Mouse (Mus musculus) limb, embryonic 11.5 days (tissue): Measurements from ENCODE around the gene Tmem95. TPM values are rescaled to one million over a fixed set of nuclear protein-coding genes. Genes with fewer than 3 reads are reported as not detected.
A peak's percentile ranks its signal among the peaks of the same experiment; 100 is the strongest.

ENCODE experiments used
- ATAC-seq: fragments of 200-750 bp; cut with Nextera tagmentation; 2 replicates; pipeline ENCODE4 v1.8.0; 2017; ENCODE audit warnings: low read depth; ENCODE audit not compliant: insufficient number of reproducible peaks, low FRiP score, low TSS enrichment
- DNase-seq: peaks from one replicate; pipeline ENCODE4 v3.0.0-alpha.2; 2015; ENCODE audit warnings: low spot score
- H3K27ac ChIP-seq: fragments of 300-500 bp; sonication (generic); replicated peaks from 2 replicates; pipeline ENCODE4 v1.5.1; 2014; ENCODE audit warnings: low read depth, mild to moderate bottlenecking, low read length
- H3K27me3 ChIP-seq: fragments of 300-500 bp; sonication (generic); 2 replicates; pipeline ENCODE4 v1.6.1; 2014; ENCODE audit warnings: mild to moderate bottlenecking, low read length, mixed read lengths; ENCODE audit not compliant: control insufficient read depth, insufficient read depth
- H3K36me3 ChIP-seq: fragments of 300-500 bp; sonication (generic); 2 replicates; pipeline ENCODE4 v1.6.1; 2014; ENCODE audit warnings: mild to moderate bottlenecking, low read length, moderate library complexity, mixed read lengths; ENCODE audit not compliant: control insufficient read depth, insufficient read depth
- H3K4me1 ChIP-seq: fragments of 300-500 bp; sonication (generic); 2 replicates; pipeline ENCODE4 v1.6.1; 2014; ENCODE audit warnings: low read length, mixed read lengths; ENCODE audit not compliant: control insufficient read depth, insufficient read depth
- H3K4me2 ChIP-seq: fragments of 300-500 bp; sonication (generic); 2 replicates; pipeline ENCODE4 v1.6.1; 2014; ENCODE audit warnings: low read depth, mild to moderate bottlenecking, moderate library complexity; ENCODE audit not compliant: severe bottlenecking
- H3K4me3 ChIP-seq: fragments of 300-500 bp; sonication (generic); 2 replicates; pipeline ENCODE4 v1.5.1; 2014; ENCODE audit warnings: low read depth, low read length
- H3K9ac ChIP-seq: fragments of 300-500 bp; sonication (generic); 2 replicates; pipeline ENCODE4 v1.6.1; 2014; ENCODE audit warnings: mild to moderate bottlenecking, low read length
- H3K9me3 ChIP-seq: fragments of 300-500 bp; sonication (generic); 2 replicates; pipeline ENCODE4 v1.6.1; 2016; ENCODE audit warnings: low read length; ENCODE audit not compliant: control insufficient read depth
- WGBS: fragments of 180-500 bp; shearing (Covaris S2); extraction: QIAGEN DNeasy Blood & Tissue Kit; methylation state at CpG from one replicate; pipeline ENCODE4 v1.1.7; 2014; 5-methylcytosine and 5-hydroxymethylcytosine counted together
- polyA plus RNA-seq: library from polyadenylated mRNA; unstranded; fragments of >200 nt; fragmentation: Nextera tagmentation; extraction: Ambion mirVana; gene quantifications from 2 replicates; pipeline ENCODE4 v1.2.1, GENCODE M21; 2014

The Tmem95 gene
- polyA plus RNA-seq, 1 experiment from 2014 or later = not detected

DNA sequence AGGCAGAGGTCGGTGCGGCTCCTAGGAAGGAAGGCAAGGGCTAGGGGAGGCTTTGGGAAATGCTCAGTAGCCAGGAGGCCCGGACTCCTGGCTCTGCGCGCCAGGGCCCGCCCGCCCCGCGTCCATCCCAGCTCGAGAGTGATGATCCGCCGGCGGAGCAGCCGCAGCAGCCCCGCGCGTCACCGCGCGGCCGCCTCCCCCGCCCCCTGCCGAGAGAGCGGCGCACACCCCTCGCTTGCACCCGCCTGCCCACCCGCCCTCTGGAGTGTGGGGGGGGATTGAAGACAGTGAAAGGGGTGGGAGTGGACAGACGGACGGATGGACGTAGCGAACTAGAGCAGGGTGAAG is 40.2 kb downstream of the Tmem95 start, which contains the start of gene Nlgn2:
Gene Nlgn2, minus strand, starts transcription at position 181 of the 348 bp plus-strand sequence.
- under 1% methylated on average over 32 of the region's 32 CpGs for WGBS
- H3K4me1 ChIP-seq = peaks cover 24% of the 10 kb centered on the region
- H3K36me3 ChIP-seq = no peaks in the 10 kb centered on the region
- no peak for ATAC-seq
- peak within 1 kb of the TSS; percentile 70 for H3K9ac ChIP-seq
- peaks cover 18% of the 10 kb centered on the region for H3K27me3 ChIP-seq
- peak within 1 kb of the TSS; percentile 81 for H3K27ac ChIP-seq
- peak within 1 kb of the TSS; percentile 62 for H3K4me3 ChIP-seq
- no peaks in the 10 kb centered on the region for H3K9me3 ChIP-seq
- peak within 1 kb of the TSS; percentile 85 for H3K4me2 ChIP-seq
- no peak for DNase-seq

GRCm38 (mm10) chr11:69836703-69837576 is 40.9 kb downstream of the Tmem95 start:
- peaks cover 18% of the 10 kb centered on the region for H3K27me3 ChIP-seq

GRCm38 (mm10) chr11:69835966-69836335 is 41.9 kb downstream of the Tmem95 start:
- Histone ChIP-seq H3K4me2 (peak overlapping the region; percentile 85), H3K4me1 (peaks cover 24% of the 10 kb centered on the region), H3K4me3 (peak overlapping the region; percentile 62), H3K36me3 (no peaks in the 10 kb centered on the region), H3K9ac (no peak overlapping the region), H3K27me3 (peaks cover 18% of the 10 kb centered on the region), H3K27ac (0 out of 2 replicates have a peak overlapping the region, but pooled peaks have one; percentile 31), H3K9me3 (no peaks in the 10 kb centered on the region)
- WGBS = 5% methylated on average over 4 of the region's 4 CpGs
- no peak for ATAC-seq
- DNase-seq = no peak

More at GRCm38 (mm10) chr11:69836703-69837576, 40.9 kb downstream of the Tmem95 start:
- no peaks in the 10 kb centered on the region for H3K36me3 ChIP-seq
- peak overlapping the region; percentile 62 for H3K4me3 ChIP-seq
- WGBS = 0% methylated on average over 48 of the region's 52 CpGs
- H3K9ac ChIP-seq = peak overlapping the region; percentile 70
- H3K9me3 ChIP-seq = no peaks in the 10 kb centered on the region
- DNase-seq (peak; percentile 62), ATAC-seq (no peak)
- peak overlapping the region; percentile 85 for H3K4me2 ChIP-seq
- H3K27ac ChIP-seq = peak overlapping the region; percentile 23
- H3K4me1 ChIP-seq = peaks cover 24% of the 10 kb centered on the region

- H3K36me3 ChIP-seq = no peaks in the 10 kb centered on the region
- peak; percentile 54 for DNase-seq
- 4% methylated on average over 9 of the region's 9 CpGs for WGBS
- peak overlapping the region; percentile 85 for H3K4me2 ChIP-seq
- no peaks in the 10 kb centered on the region for H3K9me3 ChIP-seq
- ATAC-seq = no peak
- H3K9ac ChIP-seq = no peak overlapping the region
- H3K4me1 ChIP-seq = peaks cover 24% of the 10 kb centered on the region
- H3K27ac ChIP-seq = no peak overlapping the region
- peaks cover 18% of the 10 kb centered on the region for H3K27me3 ChIP-seq
- H3K4me3 ChIP-seq = peak overlapping the region; percentile 62
Observed at GRCm38 (mm10) chr11:69835326-69835965, 42.4 kb downstream of the Tmem95 start.

DNA sequence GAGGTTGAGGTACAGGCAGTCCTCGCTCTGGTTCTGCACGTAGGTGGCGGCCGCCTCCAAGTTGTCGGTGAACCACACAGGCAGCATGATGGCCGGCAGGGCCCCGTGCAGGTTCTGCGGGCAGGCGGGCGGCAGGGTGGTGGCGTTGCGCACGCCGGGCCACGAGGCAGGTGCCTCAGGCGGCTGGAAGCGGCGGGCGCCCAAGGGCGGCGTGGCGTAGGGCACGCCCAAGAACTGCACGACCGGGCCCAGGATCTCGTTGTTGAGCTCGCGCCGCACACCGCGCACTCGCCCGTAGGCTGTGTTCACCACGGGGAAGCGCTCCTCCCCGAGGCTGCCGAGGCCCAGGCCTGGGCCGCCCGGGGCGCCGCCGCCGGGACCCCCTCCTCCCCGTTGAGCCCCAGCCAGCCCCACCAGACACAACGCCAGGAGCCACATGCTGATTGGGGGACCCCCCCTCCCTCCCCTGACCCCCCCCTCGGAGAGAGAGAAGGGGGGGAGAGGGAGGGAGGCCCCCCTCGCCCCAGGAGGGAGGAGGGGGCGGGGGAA is 43.7 kb downstream of the Tmem95 start:
- Histone ChIP-seq H3K27ac (no peak overlapping the region), H3K27me3 (peaks cover 18% of the 10 kb centered on the region), H3K4me1 (peaks cover 24% of the 10 kb centered on the region), H3K9me3 (no peaks in the 10 kb centered on the region), H3K9ac (peak overlapping the region; percentile 57), H3K4me2 (peak overlapping the region; percentile 85), H3K4me3 (peak overlapping the region; percentile 62), H3K36me3 (no peaks in the 10 kb centered on the region)
- ATAC-seq (no peak), DNase-seq (peak; percentile 52)
- 5% methylated on average over 44 of the region's 48 CpGs for WGBS

- Histone ChIP-seq H3K36me3 (no peaks in the 10 kb centered on the region), H3K4me1 (peaks cover 24% of the 10 kb centered on the region), H3K4me2 (peak overlapping the region; percentile 85), H3K27me3 (peaks cover 18% of the 10 kb centered on the region), H3K9me3 (no peaks in the 10 kb centered on the region), H3K27ac (no peak overlapping the region), H3K4me3 (peak overlapping the region; percentile 62; the same call in 1 of the 2 replicates), H3K9ac (peak overlapping the region; percentile 57)
- DNase-seq = no peak
- no peak for ATAC-seq
- 57% methylated on average over 8 of the region's 8 CpGs for WGBS
Observed at GRCm38 (mm10) chr11:69833554-69833953, 44.3 kb downstream of the Tmem95 start.

GRCm38 (mm10) chr11:69828832-69829231 is 49.0 kb downstream of the Tmem95 start:
- no peak overlapping the region for H3K9ac ChIP-seq
- H3K27ac ChIP-seq = no peak overlapping the region
- ATAC-seq (no peak), DNase-seq (no peak)
- H3K9me3 ChIP-seq = no peaks in the 10 kb centered on the region
- no peak overlapping the region for H3K4me2 ChIP-seq
- H3K4me3 ChIP-seq = 0 out of 2 replicates have a peak overlapping the region, but pooled peaks have one; percentile 2
- H3K36me3 ChIP-seq = peaks cover 11% of the 10 kb centered on the region; the same call in 1 of the 2 replicates
- 67% methylated on average over 5 of the region's 5 CpGs for WGBS
- peaks cover 5% of the 10 kb centered on the region; the same call in 1 of the 2 replicates for H3K27me3 ChIP-seq
- H3K4me1 ChIP-seq = no peaks in the 10 kb centered on the region; the same call in none of the 2 replicates
